Mouse (Mus musculus) heart, postnatal 0 days (tissue): ENCODE data around the gene Hist1h3d. TPM values are rescaled to one million over a fixed set of nuclear protein-coding genes. Genes with fewer than 3 reads are reported as not detected.
"Not testable (repeated sequence)": the region's sequence is repeated elsewhere in the genome, so short reads cannot be mapped to it uniquely, and the experiment has no call there.

ENCODE experiments used
- ATAC-seq: fragments of 200-750 bp; cut with Nextera tagmentation; 2 replicates; pipeline ENCODE4 v1.8.0; 2017; ENCODE audit warnings: low read depth, moderate number of reproducible peaks, moderate library complexity; ENCODE audit not compliant: insufficient read depth
- DNase-seq: peaks from one replicate; pipeline ENCODE4 v3.0.0-alpha.2; 2016; ENCODE audit warnings: low spot score
- H3K27ac ChIP-seq: fragments of 300-500 bp; sonication (generic); 2 replicates; pipeline ENCODE4 v1.5.1; 2014; ENCODE audit warnings: low read depth, mild to moderate bottlenecking
- H3K27me3 ChIP-seq: fragments of 300-500 bp; sonication (generic); 2 replicates; pipeline ENCODE4 v1.6.1; 2014; ENCODE audit warnings: low read length, mixed read lengths; ENCODE audit not compliant: control insufficient read depth, insufficient read depth
- H3K36me3 ChIP-seq: fragments of 300-500 bp; sonication (generic); replicated peaks from 2 replicates; pipeline ENCODE4 v1.6.1; 2014; ENCODE audit warnings: low read length, mixed read lengths; ENCODE audit not compliant: control insufficient read depth, insufficient read depth
- H3K4me1 ChIP-seq: fragments of 300-500 bp; sonication (generic); 2 replicates; pipeline ENCODE4 v1.6.1; 2014; ENCODE audit warnings: antibody characterized with exemption; ENCODE audit not compliant: control insufficient read depth, insufficient read depth
- H3K4me2 ChIP-seq: fragments of 300-500 bp; sonication (generic); 2 replicates; pipeline ENCODE4 v1.6.1; 2014; ENCODE audit warnings: low read depth, mild to moderate bottlenecking, low read length, moderate library complexity
- H3K4me3 ChIP-seq: fragments of 300-500 bp; sonication (generic); 2 replicates; pipeline ENCODE4 v1.5.1; 2014; ENCODE audit warnings: low read depth, low read length
- H3K9ac ChIP-seq: fragments of 300-500 bp; sonication (generic); replicated peaks from 2 replicates; pipeline ENCODE4 v1.6.1; 2014; ENCODE audit warnings: low read depth, low read length, mixed read lengths
- H3K9me3 ChIP-seq: fragments of 300-500 bp; sonication (generic); replicated peaks from 2 replicates; pipeline ENCODE4 v1.6.1; 2016; ENCODE audit warnings: low read length; ENCODE audit not compliant: control insufficient read depth
- CTCF ChIP-seq: IDR thresholded peaks from 2 replicates; pipeline ENCODE4 v1.5.1; 2016; ENCODE audit warnings: antibody characterized with exemption, control low read depth, low read depth
- EP300 ChIP-seq: IDR thresholded peaks from 2 replicates; pipeline ENCODE4 v1.6.1; 2016; ENCODE audit warnings: antibody characterized with exemption, low read depth
- WGBS: fragments of 180-500 bp; shearing (Covaris S2); extraction: QIAGEN DNeasy Blood & Tissue Kit; methylation state at CpG from one replicate; pipeline ENCODE4 v1.1.7; 2014; 5-methylcytosine and 5-hydroxymethylcytosine counted together
- polyA plus RNA-seq: library from polyadenylated mRNA; unstranded; fragments of >200 nt; fragmentation: Nextera tagmentation; extraction: Ambion mirVana; gene quantifications from 2 replicates; pipeline ENCODE4 v1.2.1, GENCODE M21; 2015
- total RNA-seq: library from RNA; depleted of rRNA; stranded (reverse); fragments of >200 nt; gene quantifications from 2 replicates; pipeline ENCODE4 v1.2.3, GENCODE M21; 2014; ENCODE audit warnings: low replicate concordance

The Hist1h3d gene
- total and polyA plus RNA-seq, 2 experiments from 2014 or later: 1.2 to 116 TPM

DNA sequence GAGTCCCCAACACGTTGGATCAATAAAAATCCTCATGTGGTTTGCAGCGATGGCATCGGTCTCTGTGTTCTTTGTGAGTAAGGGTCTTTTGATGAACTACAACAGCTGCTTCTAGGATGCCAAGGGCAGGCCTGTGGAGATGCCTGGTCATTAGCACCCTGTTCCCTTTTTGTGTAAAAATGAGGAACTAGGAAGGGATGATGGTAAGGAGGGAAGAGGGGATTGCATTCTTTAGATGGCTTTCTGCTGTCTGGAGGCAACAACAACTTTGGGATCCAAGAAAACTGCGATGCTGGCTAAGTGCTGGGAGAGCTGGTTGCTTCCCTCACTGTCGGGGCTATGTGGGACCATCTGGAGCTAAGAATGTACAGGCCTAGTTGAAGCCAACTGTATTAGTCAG lies 37.3 kb upstream of the Hist1h3d start:
- no peak for ATAC-seq
- Histone ChIP-seq H3K27me3 (no peaks in the 10 kb centered on the region), H3K27ac (no peak overlapping the region), H3K4me3 (no peak overlapping the region), H3K9ac (no peak overlapping the region), H3K36me3 (no peaks in the 10 kb centered on the region), H3K9me3 (no peaks in the 10 kb centered on the region), H3K4me1 (peaks cover 6% of the 10 kb centered on the region; the same call in 1 of the 2 replicates), H3K4me2 (no peak overlapping the region)
- WGBS: 82% methylated on average over 5 of the region's 5 CpGs
- no peak for DNase-seq
- TF ChIP-seq CTCF: no peak
- TF ChIP-seq EP300: no peak

DNA sequence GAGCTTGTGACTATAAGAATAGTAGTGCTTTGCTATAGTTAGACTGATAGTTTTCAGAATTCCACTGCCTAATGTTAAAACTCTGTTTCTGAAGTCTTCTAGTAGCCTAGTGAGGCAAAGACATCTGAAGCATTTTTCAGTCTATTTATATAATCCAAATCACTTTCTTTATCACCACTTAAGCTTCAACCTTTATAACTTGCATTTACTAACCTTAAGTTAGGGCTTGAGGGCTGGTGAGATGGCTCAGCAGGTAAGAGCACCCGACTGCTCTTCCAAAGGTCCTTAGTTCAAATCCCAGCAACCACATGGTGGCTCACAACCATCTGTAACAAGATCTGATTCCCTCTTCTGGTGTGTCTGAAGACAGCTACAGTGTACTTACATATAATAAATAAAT lies 35.7 kb upstream of the Hist1h3d start:
- 58% methylated on average over 1 of the region's 1 CpGs for WGBS
- H3K4me3 ChIP-seq, H3K36me3 ChIP-seq, DNase-seq, H3K4me2 ChIP-seq, ATAC-seq, H3K4me1 ChIP-seq, H3K9me3 ChIP-seq, H3K9ac ChIP-seq, H3K27me3 ChIP-seq, H3K27ac ChIP-seq: not testable (repeated sequence)

DNA sequence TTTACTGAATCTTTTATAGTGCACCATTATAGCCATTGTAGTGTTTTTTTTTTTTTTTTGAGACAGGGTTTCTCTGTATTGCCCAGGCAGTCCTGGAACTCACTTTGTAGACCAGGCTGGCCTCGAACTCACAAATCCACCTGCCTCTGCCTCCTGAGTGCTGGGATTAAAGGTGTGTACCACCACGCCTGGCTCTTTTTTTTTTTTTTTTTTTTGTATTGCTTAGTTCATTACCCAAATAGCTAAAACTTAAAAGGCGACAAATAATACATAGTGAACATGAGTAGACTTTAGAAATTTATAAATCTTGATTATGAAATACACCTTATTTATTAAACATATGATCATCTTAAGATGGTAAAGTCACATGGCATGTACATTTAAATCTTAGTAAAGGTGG lies 34.1 kb upstream of the Hist1h3d start:
- Histone ChIP-seq H3K36me3 (no peaks in the 10 kb centered on the region), H3K27me3 (no peaks in the 10 kb centered on the region), H3K4me1 (no peaks in the 10 kb centered on the region), H3K4me3 (no peak overlapping the region), H3K9ac (no peak overlapping the region), H3K4me2 (no peak overlapping the region), H3K27ac (no peak overlapping the region), H3K9me3 (no peaks in the 10 kb centered on the region)
- DNase-seq (no peak), ATAC-seq (no peak)
- no peak for TF ChIP-seq EP300
- TF ChIP-seq CTCF: no peak
- 83% methylated on average over 3 of the region's 3 CpGs for WGBS

- H3K36me3 ChIP-seq, DNase-seq, H3K27me3 ChIP-seq, ATAC-seq, H3K4me1 ChIP-seq, H3K9me3 ChIP-seq: not testable (repeated sequence)
- Histone ChIP-seq H3K4me2 (peak overlapping the region; percentile 81), H3K27ac (peak overlapping the region; percentile 89), H3K9ac (peak overlapping the region; percentile 58; the same call in 1 of the 2 replicates), H3K4me3 (peak overlapping the region; percentile 55)
- 15% methylated on average over 3 of the region's 3 CpGs for WGBS
These were observed 33.2 kb upstream of the Hist1h3d start for GRCm38 (mm10) chr13:23542225-23542980.

DNA sequence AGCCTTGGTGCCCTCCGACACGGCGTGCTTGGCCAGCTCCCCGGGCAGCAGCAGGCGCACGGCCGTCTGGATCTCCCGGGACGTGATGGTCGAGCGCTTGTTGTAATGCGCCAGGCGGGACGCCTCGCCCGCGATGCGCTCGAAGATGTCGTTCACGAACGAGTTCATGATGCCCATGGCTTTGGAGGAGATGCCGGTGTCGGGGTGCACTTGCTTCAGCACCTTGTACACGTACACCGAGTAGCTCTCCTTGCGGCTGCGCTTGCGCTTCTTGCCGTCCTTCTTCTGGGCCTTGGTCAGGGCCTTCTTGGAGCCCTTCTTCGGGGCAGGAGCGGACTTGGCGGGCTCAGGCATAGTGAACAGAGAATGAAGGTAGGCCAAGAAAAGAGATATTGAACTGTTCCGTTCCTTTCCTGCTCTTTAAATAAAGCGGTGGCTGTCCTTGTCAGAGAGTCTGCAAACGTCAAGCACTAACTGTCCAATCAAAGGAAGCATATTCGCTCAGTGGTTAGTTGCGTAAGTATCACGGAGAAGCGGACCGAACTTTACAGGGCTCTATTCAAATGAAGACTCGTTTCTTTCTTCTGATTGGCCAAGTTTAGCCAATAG lies 32.5 kb upstream of the Hist1h3d start, which contains the start of gene Hist1h2bh:
Hist1h2bh (minus strand) TSS at position 394 of the 609 bp plus-strand sequence.
- peak within 1 kb of the TSS; percentile 81 for H3K4me2 ChIP-seq
- not testable (repeated sequence) for H3K36me3 ChIP-seq, H3K9me3 ChIP-seq, H3K27me3 ChIP-seq, H3K4me1 ChIP-seq
- WGBS: under 1% methylated on average over 24 of the region's 42 CpGs
- ATAC-seq (peak; percentile 91), DNase-seq (peak; percentile 98)
- peak within 1 kb of the TSS; percentile 95 for H3K27ac ChIP-seq
- H3K4me3 ChIP-seq: peak within 1 kb of the TSS; percentile 57
- peak within 1 kb of the TSS; percentile 59 for H3K9ac ChIP-seq
